Mouse (Mus musculus) lung, embryonic 16.5 days (tissue): ENCODE data around the gene Bglap3. TPM values are rescaled to one million over a fixed set of nuclear protein-coding genes. Genes with fewer than 3 reads are reported as not detected.

Experiments
- ATAC-seq: fragments of 200-750 bp; cut with Nextera tagmentation; 2 replicates; pipeline ENCODE4 v1.8.0; 2017; ENCODE audit warnings: low read depth, mild to moderate bottlenecking, moderate library complexity
- H3K27ac ChIP-seq: fragments of 300-500 bp; sonication (generic); 2 replicates; pipeline ENCODE4 v1.5.1; 2014; ENCODE audit warnings: mild to moderate bottlenecking, control low read depth, low read length
- H3K27me3 ChIP-seq: fragments of 300-500 bp; sonication (generic); 2 replicates; pipeline ENCODE4 v1.6.1; 2014; ENCODE audit warnings: low read depth, low read length, mixed read lengths; ENCODE audit not compliant: control insufficient read depth, insufficient read depth
- H3K36me3 ChIP-seq: fragments of 300-500 bp; sonication (generic); 2 replicates; pipeline ENCODE4 v1.6.1; 2014; ENCODE audit warnings: low read length; ENCODE audit not compliant: control insufficient read depth, insufficient read depth
- H3K4me1 ChIP-seq: fragments of 300-500 bp; sonication (generic); replicated peaks from 2 replicates; pipeline ENCODE4 v1.6.1; 2014; ENCODE audit warnings: low read length, mixed read lengths; ENCODE audit not compliant: control insufficient read depth, insufficient read depth
- H3K4me2 ChIP-seq: fragments of 300-500 bp; sonication (generic); 2 replicates; pipeline ENCODE4 v1.6.1; 2014; ENCODE audit warnings: low read depth, low read length, control low read depth
- H3K4me3 ChIP-seq: fragments of 300-500 bp; sonication (generic); 2 replicates; pipeline ENCODE4 v1.5.1; 2014; ENCODE audit warnings: mild to moderate bottlenecking, low read length, control low read depth
- H3K9ac ChIP-seq: fragments of 300-500 bp; sonication (generic); 2 replicates; pipeline ENCODE4 v1.6.1; 2014; ENCODE audit warnings: low read length, control low read depth
- H3K9me3 ChIP-seq: fragments of 300-500 bp; sonication (generic); 2 replicates; pipeline ENCODE4 v1.6.1; 2016; ENCODE audit warnings: low read length; ENCODE audit not compliant: control insufficient read depth
- WGBS: fragments of 180-500 bp; shearing (Covaris S2); extraction: QIAGEN DNeasy Blood & Tissue Kit; methylation state at CpG from one replicate; pipeline ENCODE4 v1.1.7; 2014; 5-methylcytosine and 5-hydroxymethylcytosine counted together
- polyA plus RNA-seq: library from polyadenylated mRNA; unstranded; fragments of >200 nt; fragmentation: Nextera tagmentation; extraction: Ambion mirVana; gene quantifications from 2 replicates; pipeline ENCODE4 v1.2.1, GENCODE M21; 2015

Gene Bglap3
- polyA plus RNA-seq, 1 experiment from 2014 or later: 0.13 TPM

DNA sequence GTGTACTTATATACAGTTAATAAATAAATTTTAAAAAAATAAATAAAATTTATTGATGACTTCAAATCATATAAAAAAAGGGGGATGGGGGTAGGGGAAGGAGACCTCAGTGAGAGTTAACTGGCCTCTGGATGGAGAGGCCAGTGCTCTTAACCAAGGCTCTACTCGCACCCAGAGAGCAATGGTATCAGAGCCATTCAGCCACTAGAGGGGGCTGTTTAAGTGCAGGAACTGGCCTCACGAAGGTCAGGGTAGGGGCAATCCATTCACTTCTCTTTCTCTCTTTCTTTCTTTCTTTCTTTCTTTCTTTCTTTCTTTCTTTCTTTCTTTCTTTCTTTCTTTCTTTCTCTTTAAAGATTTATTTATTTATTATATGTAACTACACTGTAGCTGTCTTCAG, 41.3 kb downstream of the Bglap3 start:
- Histone ChIP-seq H3K27ac (no peak overlapping the region), H3K9me3 (no peaks in the 10 kb centered on the region), H3K4me2 (no peak overlapping the region), H3K4me1 (peaks cover 12% of the 10 kb centered on the region), H3K9ac (no peak overlapping the region), H3K4me3 (no peak overlapping the region), H3K36me3 (peaks cover 11% of the 10 kb centered on the region; the same call in 1 of the 2 replicates), H3K27me3 (no peaks in the 10 kb centered on the region)
- 18% methylated on average over 2 of the region's 2 CpGs for WGBS
- no peak for ATAC-seq

DNA sequence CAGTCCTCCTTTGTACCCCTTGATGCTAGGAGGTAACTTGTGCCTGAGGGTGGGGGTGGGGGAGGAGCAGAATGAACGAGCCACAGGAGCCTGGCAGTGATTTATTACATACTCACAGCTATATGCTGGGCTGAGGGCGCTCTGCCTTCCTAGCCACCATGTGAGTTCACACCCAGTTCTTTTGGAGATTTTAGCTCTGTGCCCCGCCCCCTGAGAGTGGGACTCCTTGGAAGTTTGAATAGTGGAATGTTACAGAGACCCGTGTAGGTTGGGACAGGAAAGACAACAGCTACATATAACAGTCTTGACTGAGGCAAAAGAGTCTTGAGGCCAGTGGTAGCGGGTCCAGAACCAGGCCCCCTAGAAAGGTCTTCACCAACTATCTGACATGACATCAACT, 43.6 kb downstream of the Bglap3 start:
- H3K9me3 ChIP-seq: no peaks in the 10 kb centered on the region
- no peaks in the 10 kb centered on the region for H3K27me3 ChIP-seq
- no peak overlapping the region for H3K4me2 ChIP-seq
- H3K4me1 ChIP-seq: peaks cover 14% of the 10 kb centered on the region
- no peak overlapping the region for H3K27ac ChIP-seq
- peaks cover 11% of the 10 kb centered on the region; the same call in 1 of the 2 replicates for H3K36me3 ChIP-seq
- 62% methylated on average over 5 of the region's 5 CpGs for WGBS
- no peak for ATAC-seq
- H3K4me3 ChIP-seq: no peak overlapping the region
- no peak overlapping the region for H3K9ac ChIP-seq

DNA sequence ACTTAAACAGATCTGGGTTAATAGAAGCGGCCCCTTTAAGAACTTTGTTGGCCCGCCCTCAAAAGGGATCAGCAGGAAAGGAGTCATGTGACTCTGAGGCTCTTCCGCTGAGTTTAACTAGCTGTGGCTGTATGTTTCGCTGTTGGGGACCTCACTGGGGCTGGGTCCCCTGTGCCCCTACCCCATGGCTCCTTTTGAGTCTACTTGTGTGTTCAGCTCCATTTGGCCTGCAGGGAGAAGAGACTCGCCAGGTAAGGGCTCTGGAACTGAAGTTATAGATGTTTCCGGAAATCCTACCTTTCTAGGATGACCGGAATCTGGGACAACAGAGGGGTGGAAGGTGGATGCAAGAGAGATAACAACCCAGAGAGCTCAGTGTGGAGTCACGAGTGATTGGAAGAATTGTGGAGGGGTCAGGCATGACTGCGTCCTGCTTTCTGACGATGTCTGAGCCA, 47.6 kb downstream of the Bglap3 start, which contains the start of gene Glmp:
Glmp (plus strand) TSS at position 73 of the 455 bp plus-strand sequence.
- H3K36me3 ChIP-seq: peaks cover 36% of the 10 kb centered on the region

More for the DNA sequence above, 47.6 kb downstream of the Bglap3 start, which contains the start of gene Glmp:
- H3K27ac ChIP-seq: peak within 1 kb of the TSS; percentile 48; the same call in 1 of the 2 replicates
- H3K9ac ChIP-seq: peak within 1 kb of the TSS; percentile 89
- 0% methylated on average over 10 of the region's 10 CpGs for WGBS
- H3K4me1 ChIP-seq: peaks cover 10% of the 10 kb centered on the region
- no peaks in the 10 kb centered on the region for H3K9me3 ChIP-seq
- no peaks in the 10 kb centered on the region for H3K27me3 ChIP-seq
- H3K4me3 ChIP-seq: peak within 1 kb of the TSS; percentile 91
- peak; percentile 79 for ATAC-seq
- H3K4me2 ChIP-seq: peak within 1 kb of the TSS; percentile 93

Other genes with a start within 250 kb of the Bglap3 start
- 19.9 and 22.9 TPM in 2 replicates for gene Mef2d, start 230.4 kb downstream of the Bglap3 start, polyA plus RNA-seq
- gene Rhbg, start 118.0 kb downstream of the Bglap3 start, polyA plus RNA-seq: 0.69 and 1.0 TPM in 2 replicates
- gene Gm38392, start 85.5 kb downstream of the Bglap3 start, polyA plus RNA-seq: 0.20 and 0.23 TPM in 2 replicates
- gene Tsacc, start 75.7 kb downstream of the Bglap3 start, polyA plus RNA-seq: 11.0 and 12.3 TPM in 2 replicates
- 432 and 447 TPM in 2 replicates for gene Cct3, start 75.6 kb downstream of the Bglap3 start, polyA plus RNA-seq
- gene Glmp, start 47.7 kb downstream of the Bglap3 start, polyA plus RNA-seq: 228 and 231 TPM in 2 replicates
- 9.5 and 9.9 TPM in 2 replicates for gene Tmem79, start 36.6 kb downstream of the Bglap3 start, polyA plus RNA-seq
- 46.6 and 46.7 TPM in 2 replicates for gene Smg5, start 36.5 kb downstream of the Bglap3 start, polyA plus RNA-seq
- 12.5 and 15.2 TPM in 2 replicates for gene Paqr6, start 8.2 kb downstream of the Bglap3 start, polyA plus RNA-seq
- gene Bglap2, start 6.0 kb upstream of the Bglap3 start, polyA plus RNA-seq: 0.43 TPM in 1 of 2 replicates, not detected in the other
- 0.94 TPM in 1 of 2 replicates, not detected in the other for gene Bglap, start 11.7 kb upstream of the Bglap3 start, polyA plus RNA-seq
- gene Pmf1, start 37.6 kb upstream of the Bglap3 start, polyA plus RNA-seq: 130 and 147 TPM in 2 replicates
- 15.2 and 16.0 TPM in 2 replicates for gene Slc25a44, start 52.4 kb upstream of the Bglap3 start, polyA plus RNA-seq
- gene Sema4a, start 88.4 kb upstream of the Bglap3 start, polyA plus RNA-seq: 6.3 TPM in 2 replicates
- gene Lmna, start 137.2 kb upstream of the Bglap3 start, polyA plus RNA-seq: 148 and 150 TPM in 2 replicates
- gene Mex3a, start 159.7 kb upstream of the Bglap3 start, polyA plus RNA-seq: 13.1 and 13.5 TPM in 2 replicates
- 48.0 and 61.2 TPM in 2 replicates for gene Rab25, start 175.6 kb upstream of the Bglap3 start, polyA plus RNA-seq
- 169 and 183 TPM in 2 replicates for gene Lamtor2, start 180.3 kb upstream of the Bglap3 start, polyA plus RNA-seq
- gene Ubqln4, start 181.0 kb upstream of the Bglap3 start, polyA plus RNA-seq: 39.3 and 41.8 TPM in 2 replicates
- gene Ssr2, start 203.1 kb upstream of the Bglap3 start, polyA plus RNA-seq: 354 and 367 TPM in 2 replicates
- 123 and 125 TPM in 2 replicates for gene Arhgef2, start 233.2 kb upstream of the Bglap3 start, polyA plus RNA-seq